Mouse (Mus musculus): ENCODE data around the gene Sp6.
A peak's percentile ranks its signal among the peaks of the same experiment; 100 is the strongest.

Sp6 gene

DNA sequence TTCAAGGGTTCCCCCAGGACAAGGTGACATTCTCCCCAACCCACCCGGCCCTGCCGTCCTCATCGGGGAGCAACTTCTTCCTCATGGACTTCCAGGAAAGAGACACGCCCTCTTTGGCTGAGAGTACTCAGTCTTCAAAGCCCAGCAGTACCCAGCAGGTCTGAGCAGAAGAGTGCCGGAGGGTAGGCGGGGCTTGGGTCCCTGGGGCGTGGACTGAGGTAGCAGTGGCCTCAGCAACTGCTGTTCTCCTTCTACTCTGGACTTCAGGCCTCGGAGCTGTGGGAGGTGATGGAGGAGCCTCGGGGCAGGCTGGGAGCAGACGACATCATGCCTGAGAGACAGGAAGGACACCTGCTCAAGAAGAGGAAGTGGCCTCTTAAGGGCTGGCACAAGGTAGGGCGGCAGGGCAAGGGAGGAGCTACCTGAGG lies 39.0 kb downstream of the Sp6 start:
- peak; percentile 89 for DNase-seq (ENCODE audit: low read depth, low spot score)

DNA sequence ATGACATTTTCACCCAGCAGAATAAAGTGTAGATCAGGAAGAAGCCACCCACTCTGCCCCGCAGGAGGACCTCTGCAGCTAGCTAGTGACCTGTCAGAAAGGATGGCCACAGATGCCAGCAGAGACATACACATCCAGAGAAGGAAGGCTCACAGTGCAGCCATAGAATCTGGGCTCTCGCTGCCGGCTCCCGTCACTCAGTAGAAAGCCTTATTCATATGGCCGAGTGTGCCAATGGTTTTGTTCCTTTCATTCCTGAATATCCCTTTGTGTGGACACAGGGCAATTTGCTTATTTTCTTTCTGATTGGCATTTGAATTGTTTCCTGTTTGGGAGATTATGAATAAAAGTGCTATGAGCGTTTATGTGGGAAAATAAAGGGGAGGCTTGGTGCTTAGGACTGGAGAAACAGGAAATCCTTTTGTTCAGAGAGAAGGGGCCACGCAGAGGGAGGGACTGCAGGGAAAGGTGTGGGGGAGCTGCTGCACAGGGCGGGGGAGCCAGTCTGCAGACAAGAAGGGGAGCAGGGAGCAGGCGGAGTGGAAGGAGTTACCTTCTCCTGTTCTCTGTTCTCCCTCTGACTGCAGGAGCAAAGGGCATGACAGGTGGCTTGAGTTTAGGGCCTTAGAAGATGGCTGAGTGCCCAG lies 50.2 kb downstream of the Sp6 start:
- DNase-seq (ENCODE audit: low read depth, low spot score) = no peak

DNA sequence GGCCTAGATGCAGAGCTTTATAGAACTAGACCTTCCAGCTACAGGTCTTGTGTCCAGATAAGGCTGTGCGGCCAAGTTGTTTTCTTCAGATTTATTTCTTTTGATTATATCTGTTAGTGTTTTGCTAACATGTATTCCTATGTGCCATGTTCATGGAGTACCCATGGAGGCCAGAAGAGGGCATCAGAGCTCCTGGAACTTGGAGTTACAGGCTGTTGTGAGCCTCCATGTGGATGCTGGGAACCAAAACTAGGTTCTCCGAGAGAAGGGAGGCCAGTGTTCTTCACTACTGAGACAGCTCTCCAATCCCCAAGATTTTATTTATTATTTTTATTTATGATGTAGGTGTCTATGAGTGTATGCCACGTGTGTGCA lies 50.7 kb downstream of the Sp6 start:
- DNase-seq (ENCODE audit: low read depth, low spot score) = peak; percentile 63

DNA sequence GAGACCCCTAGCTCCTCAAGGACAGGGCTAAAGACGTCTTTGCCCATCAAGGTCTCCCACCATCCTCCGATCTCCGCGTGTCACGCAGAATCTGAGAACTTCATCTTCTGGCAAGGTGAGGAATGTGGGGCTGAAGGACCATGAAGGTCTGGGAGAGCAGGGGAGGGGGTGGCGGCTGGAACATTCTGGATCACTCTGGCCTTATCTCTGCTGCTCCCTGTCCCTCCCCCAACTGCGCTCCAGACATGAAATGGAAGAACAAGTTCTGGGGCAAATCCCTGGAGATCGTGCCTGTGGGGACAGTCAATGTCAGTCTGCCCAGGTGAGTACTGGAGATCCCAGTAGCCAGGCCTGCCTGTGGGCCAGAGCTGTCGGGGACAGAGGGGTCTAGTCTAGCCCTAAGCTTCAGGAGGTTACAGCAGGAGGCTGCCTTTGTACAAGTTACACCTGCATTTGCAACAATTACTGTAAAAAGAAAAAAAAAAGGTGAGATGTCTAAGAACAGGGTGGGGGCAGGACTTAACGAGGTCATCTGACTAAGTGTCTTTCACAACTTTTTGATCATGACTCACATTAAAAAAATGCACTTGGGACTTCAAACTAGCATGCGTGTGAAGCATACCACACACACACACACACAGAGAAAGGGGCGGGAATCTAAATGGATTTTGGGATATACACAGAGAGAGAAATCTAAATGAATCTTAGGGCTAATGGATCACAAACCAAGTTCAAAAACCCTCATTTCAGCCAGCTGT lies 52.5 kb downstream of the Sp6 start:
- DNase-seq (ENCODE audit: low read depth, low spot score) = peak; percentile 61

DNA sequence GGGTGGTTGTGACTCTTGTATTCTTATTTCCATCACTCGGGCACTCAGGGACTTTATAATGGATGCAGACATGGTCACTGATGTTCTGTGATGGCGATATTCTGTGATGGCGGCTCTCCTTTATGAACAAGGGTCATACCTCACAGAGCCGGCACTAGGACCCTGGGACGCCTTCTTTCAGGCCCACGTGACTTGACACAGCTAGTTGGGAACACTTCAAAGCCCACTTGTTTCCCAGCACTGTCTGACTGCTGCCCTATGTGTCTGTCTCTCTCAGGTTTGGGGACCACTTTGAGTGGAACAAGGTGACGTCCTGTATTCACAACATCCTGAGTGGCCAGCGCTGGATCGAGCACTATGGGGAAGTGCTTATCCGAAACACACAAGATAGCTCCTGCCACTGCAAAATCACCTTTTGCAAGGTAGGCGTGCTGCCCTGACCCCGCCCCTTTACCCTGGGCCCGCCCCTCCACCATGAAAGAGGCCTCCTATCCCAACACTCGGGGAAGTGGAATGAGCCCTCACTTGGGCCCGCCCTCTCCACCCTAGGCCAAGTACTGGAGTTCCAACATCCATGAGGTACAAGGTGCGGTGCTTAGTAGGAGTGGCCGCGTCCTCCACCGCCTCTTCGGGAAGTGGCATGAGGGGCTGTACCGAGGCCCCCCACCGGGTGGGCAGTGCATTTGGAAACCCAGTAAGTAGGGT lies 53.6 kb downstream of the Sp6 start:
- peak; percentile 96 for DNase-seq (ENCODE audit: low read depth, low spot score)

DNA sequence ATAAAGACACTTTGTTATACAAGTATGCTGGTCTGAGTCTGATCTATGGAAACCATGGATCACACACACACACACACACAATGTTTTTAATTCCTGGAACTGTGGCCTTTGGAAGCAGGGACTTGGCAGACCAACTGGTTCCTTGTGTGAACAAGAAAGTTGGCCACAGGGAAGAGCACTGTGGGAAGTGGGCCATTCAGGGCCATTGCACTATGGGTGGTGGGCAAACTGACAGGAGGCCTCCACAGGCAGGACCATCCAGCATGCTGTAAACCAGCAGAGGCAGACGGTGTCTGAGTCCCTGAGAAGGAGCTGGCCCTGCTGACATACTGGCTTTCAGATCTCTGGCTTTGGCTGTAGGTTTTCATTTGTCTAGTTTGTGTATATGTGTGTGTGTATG lies 56.1 kb downstream of the Sp6 start:
- DNase-seq (ENCODE audit: low read depth, low spot score) = no peak

DNA sequence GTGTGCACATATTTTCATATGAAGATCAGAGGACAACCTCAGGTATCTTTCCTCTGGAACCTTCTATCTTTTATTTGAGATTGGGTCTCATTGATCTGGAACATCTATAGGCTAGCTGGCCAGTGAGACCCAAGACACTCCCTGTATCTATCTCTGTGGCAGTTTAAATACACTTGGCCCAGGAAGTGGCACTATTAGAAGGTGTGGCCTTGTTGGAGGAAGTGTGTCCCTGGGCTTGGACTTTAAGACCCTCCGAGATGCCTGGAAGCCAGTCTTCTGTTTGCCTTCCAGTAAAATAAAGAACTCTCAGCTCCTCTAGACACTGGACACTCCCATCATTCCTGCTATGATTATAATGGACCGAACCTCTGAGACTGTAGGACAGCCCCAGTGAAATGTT lies 56.6 kb downstream of the Sp6 start:
- no peak for DNase-seq (ENCODE audit: low read depth, low spot score)

DNA sequence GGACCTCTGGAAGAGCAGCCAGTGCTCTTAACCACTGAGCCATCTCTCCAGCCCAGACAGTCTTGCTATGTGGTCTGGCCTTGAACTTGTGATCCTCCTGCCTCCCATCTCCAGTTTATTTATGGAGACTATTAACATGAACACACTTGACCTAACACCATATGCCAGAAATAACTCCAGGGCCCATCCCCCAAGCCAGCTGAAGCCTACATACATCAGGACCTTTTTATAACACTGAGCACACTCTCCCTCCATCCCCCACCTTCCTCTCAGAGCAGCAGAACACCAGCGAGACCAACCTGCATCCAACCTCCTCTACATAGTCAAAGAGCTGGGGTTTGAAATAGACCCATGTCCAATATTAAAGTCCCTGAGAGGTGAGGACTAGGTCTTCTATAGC lies 57.9 kb downstream of the Sp6 start:
- no peak for DNase-seq (ENCODE audit: low read depth, low spot score)

DNA sequence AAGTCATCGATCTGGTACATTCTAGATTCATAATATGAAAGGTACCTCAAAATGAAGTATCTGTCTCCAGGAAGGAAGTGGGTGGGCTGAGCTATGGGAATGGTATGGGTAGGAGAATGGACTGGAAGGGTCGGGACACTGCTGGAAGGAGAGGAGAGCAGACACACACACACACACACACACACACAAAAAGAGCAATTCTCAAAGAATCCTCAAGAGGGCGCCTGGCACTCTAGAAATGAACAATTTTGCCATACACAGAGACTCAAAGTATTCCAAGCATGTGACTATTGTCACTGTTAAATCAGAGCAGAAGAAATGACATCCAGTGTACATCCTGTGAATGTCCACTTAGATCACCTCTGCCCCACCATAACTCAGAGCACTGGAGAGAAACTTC lies 59.3 kb downstream of the Sp6 start:
- peak; percentile 78 for DNase-seq (ENCODE audit: low read depth, low spot score)

DNA sequence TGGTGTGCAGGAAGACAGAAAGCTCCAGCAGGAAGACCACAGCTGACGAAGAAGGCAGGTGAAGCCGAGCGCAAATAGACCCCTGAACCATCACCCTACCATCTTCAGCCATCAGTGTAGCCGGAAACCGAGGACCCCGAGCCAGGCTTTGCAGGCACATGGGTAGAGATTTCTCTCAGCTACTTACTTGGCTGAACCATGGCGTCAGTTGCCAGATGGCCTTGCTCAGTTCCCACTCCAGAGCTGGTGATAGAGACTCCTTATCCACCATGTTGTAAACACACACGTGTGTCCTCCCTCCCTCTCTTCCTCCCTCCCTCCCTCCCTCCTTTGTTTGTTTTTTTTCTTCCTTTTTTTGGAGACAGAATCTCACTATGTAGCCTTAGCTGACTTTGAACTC lies 61.0 kb downstream of the Sp6 start:
- DNase-seq (ENCODE audit: low read depth, low spot score) = no peak
